Mouse (Mus musculus): ENCODE data around the gene Gm9789. TPM values are rescaled to one million over a fixed set of nuclear protein-coding genes. Genes with fewer than 3 reads are reported as not detected.
"Not testable (repeated sequence)": the region's sequence is repeated elsewhere in the genome, so short reads cannot be mapped to it uniquely, and the experiment has no call there.

Gm9789 gene
- not detected for polyA plus RNA-seq (2021)

DNA sequence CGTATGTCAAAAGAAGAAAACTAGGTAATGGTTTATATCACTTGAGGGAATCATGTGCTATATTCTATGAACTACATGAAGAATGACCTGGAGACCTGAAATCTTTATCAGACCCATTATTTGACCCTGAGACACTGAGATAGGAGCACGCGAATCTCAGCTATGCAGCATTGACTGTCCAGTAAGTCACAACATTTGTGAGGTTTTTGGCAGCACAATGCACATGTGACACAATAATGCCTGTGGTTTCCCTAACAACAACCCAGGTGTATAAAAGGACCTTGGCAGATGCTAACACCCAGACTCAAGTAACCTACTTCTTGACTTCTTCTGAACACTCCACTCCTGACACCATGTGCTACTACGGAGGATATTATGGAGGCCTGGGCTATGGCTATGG is at the start of gene Gm9789:
Gene Gm9789 (plus strand): TSS at position 301 of the 400 bp plus-strand sequence.
- CTCF ChIA-PET: no interaction called here
- H3K27me3 ChIP-seq: no peaks in the 10 kb centered on the region
- POLR2A ChIA-PET: no interaction called here
- DNase-seq (ENCODE audit: low read depth, low spot score) (no peak), ATAC-seq (no peak)
- no peak for TF ChIP-seq CTCF (IDR thresholded peaks at IDR 0.05)
- in situ Hi-C loops (cut with MboI; ENCODE audit: low pct_unique_long_range_greater_than_20kb): no loop called here

DNA sequence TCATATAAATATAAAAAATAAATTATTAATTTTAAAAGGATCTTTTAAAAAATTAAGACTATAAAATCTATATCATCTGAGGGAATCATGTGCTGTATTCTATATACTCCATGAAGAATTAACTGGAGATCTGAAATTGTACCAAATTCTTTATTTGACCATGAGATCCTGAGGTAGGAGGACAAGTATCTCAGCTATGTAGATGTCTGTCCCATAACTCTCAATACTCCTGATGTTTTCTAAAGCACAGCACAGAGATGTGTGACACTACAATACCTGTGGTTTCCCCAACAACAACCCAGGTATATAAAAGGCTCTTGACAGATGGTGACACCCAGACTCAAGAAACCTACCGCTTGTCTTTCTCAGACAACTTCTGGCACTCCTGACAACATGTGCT is 17.2 kb upstream of the Gm9789 start, which contains the start of gene Gm6358:
Gene Gm6358 (plus strand): TSS at position 301 of the 400 bp plus-strand sequence.
- in situ Hi-C loops (cut with MboI; ENCODE audit: low pct_unique_long_range_greater_than_20kb): no loop called here
- ATAC-seq (no peak), DNase-seq (ENCODE audit: low read depth, low spot score) (no peak)
- CTCF ChIA-PET: no interaction called here
- no peaks in the 10 kb centered on the region for H3K27me3 ChIP-seq
- no peak for TF ChIP-seq CTCF (IDR thresholded peaks at IDR 0.05)
- POLR2A ChIA-PET: no interaction called here

DNA sequence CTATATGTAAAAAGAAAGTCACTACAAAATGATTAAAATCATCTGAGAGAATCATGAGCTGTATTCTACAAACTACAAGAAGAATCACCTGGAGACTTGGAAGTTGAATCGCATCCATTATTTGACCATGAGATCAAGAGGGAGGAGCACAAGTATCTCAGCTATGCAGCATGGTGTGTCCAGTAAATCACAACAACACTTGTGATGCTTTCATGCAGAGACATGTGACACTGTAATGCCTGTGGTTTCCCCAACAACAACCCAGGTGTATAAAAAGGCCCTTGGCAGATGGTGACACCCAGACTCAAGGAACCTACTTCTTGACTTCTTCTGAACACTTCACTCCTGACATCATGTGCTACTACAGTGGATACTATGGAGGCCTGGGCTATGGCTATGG is 7.0 kb upstream of the Gm9789 start, which contains the start of gene Gm10061:
Gene Gm10061 (plus strand): TSS at position 301 of the 400 bp plus-strand sequence.
- H3K27me3 ChIP-seq: no peaks in the 10 kb centered on the region
- DNase-seq (ENCODE audit: low read depth, low spot score): no peak
- ChIA-PET POLR2A (no interaction called here), CTCF (no interaction called here)
- ATAC-seq: no peak
- TF ChIP-seq CTCF (IDR thresholded peaks at IDR 0.05): no peak
- in situ Hi-C loops (cut with MboI; ENCODE audit: low pct_unique_long_range_greater_than_20kb): no loop called here

DNA sequence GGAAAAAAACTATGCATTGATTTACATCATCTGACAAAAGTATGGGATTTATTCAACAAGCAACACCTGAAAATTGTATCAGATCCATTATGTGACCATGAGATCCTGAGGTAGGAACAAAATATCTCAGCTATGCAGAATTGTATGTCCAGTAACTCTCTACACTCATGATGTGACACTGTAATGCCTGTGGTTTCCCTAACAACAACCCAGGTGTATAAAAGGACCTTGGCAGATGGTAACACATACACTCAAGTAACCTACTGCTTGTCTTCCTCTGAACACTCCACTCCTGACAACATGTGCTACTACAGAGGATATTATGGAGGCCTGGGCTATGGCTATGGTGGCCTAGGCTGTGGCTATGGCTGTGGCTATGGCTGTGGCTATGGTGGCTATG is 11.4 kb downstream of the Gm9789 start, which contains the start of gene Gm7735:
Gene Gm7735 (plus strand): TSS at position 301 of the 400 bp plus-strand sequence.
- CTCF ChIA-PET; in situ Hi-C loops (cut with MboI; ENCODE audit: low pct_unique_long_range_greater_than_20kb): not testable (repeated sequence)

DNA sequence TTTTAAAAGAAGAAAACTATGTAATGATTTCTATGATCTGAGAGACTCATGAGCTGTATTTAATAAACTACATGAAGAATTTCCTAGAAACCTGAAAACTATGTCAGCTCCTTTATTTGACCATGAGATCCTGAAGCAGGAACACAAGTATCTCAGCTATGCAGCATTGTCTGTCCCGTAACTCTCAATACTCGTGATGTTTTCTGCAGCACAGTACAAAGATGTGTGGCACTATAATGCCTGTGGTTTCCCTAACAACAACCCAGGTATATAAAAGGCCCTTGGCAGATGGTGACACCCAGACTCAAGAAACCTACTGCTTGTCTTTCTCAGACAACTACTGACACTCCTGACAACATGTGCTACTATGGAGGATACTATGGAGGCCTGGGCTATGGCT is 16.7 kb downstream of the Gm9789 start, which contains the start of gene 1110057P08Rik:
Gene 1110057P08Rik (plus strand): TSS at position 301 of the 400 bp plus-strand sequence.
- ATAC-seq (no peak), DNase-seq (ENCODE audit: low read depth, low spot score) (no peak)
- ChIA-PET POLR2A (interaction anchor here (0.7 kb wide), 1 partner anchor 682 kb away, joined by 3 read pairs; no protein-coding TSS in a partner anchor), CTCF (interaction anchor here (1.0 kb wide), 1 partner anchor 14 kb away, joined by 4 read pairs; no protein-coding TSS in a partner anchor)
- no peaks in the 10 kb centered on the region for H3K27me3 ChIP-seq
- in situ Hi-C loops (cut with MboI; ENCODE audit: low pct_unique_long_range_greater_than_20kb): no loop called here
- TF ChIP-seq CTCF (IDR thresholded peaks at IDR 0.05): no peak

More for the DNA sequence above, 11.4 kb downstream of the Gm9789 start, which contains the start of gene Gm7735:
- not testable (repeated sequence) for DNase-seq (ENCODE audit: low read depth, low spot score); ATAC-seq; H3K27me3 ChIP-seq
- POLR2A ChIA-PET: interaction anchor here (0.6 kb wide), 1 partner anchor 192 kb away, joined by 5 read pairs; no protein-coding TSS in a partner anchor

DNA sequence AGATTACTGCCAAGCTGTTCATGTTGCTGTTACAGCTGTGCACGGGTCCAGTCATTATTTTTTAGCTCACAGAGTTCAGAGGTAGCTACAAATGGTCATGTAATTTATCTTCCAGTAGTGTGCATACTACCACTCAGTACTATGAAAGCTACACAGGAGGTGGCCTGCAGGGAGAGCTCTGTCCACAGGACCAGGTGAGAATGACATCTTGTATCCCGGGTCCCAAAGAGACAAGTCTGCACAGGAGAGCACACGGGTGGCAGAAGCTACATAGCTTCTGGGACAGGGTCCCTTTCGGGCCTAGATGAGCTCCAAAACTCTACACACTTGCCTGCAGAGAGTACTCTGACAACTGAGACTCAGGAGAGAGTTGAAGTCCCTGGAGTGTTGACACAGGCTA is 30.9 kb downstream of the Gm9789 start:
- TF ChIP-seq CTCF (IDR thresholded peaks at IDR 0.05): peak; percentile 10
- ChIA-PET POLR2A (no interaction called here), CTCF (interaction anchor here (1.4 to 1.6 kb wide), 2 partner anchors 14 to 17 kb away, joined by 4 read pairs; partner anchors contain the start of genes 1110057P08Rik and Krtap20-2)
- H3K27me3 ChIP-seq: no peaks in the 10 kb centered on the region
- DNase-seq (ENCODE audit: low read depth, low spot score) (no peak), ATAC-seq (no peak)
- in situ Hi-C loops (cut with MboI; ENCODE audit: low pct_unique_long_range_greater_than_20kb): no loop called here

DNA sequence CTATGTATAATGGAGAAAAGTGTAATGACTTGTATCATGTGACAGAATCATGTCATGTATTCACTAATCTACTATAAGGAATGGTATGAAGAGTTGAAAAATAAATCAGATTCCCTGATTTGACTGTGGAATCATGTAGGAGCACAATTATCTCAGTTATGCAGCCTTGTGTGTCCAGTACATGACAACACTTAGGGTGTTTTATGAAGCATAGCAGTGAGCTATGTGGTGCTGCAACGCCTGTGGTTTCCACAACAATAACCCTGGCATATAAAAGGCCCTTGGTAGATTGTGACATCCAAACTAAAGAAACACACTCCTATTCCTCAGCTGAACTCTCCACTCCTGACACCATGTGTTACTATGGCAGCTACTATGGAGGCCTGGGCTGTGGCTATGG is 47.8 kb downstream of the Gm9789 start, which contains the start of gene Krtap20-2:
Gene Krtap20-2 (plus strand): TSS at position 301 of the 400 bp plus-strand sequence.
- H3K27me3 ChIP-seq: no peaks in the 10 kb centered on the region
- in situ Hi-C loops (cut with MboI; ENCODE audit: low pct_unique_long_range_greater_than_20kb): no loop called here
- no peak for TF ChIP-seq CTCF (IDR thresholded peaks at IDR 0.05)
- DNase-seq (ENCODE audit: low read depth, low spot score) (no peak), ATAC-seq (no peak)
- CTCF ChIA-PET: interaction anchor here (0.9 kb wide), 1 partner anchor 17 kb away, joined by 4 read pairs; no protein-coding TSS in a partner anchor
- POLR2A ChIA-PET: no interaction called here

Other genes starting within 250 kb of the Gm9789 start
- gene Krtap19-9b, start 225.7 kb upstream of the Gm9789 start, polyA plus RNA-seq (2021): not detected
- gene Krtap16-3, start 195.1 kb upstream of the Gm9789 start, polyA plus RNA-seq (2021): not detected
- not detected for gene Krtap22-2, start 147.2 kb upstream of the Gm9789 start, polyA plus RNA-seq (2021)
- not detected for gene Gm10229, start 142.7 kb upstream of the Gm9789 start, polyA plus RNA-seq (2021)
- gene Krtap6-1, start 126.3 kb upstream of the Gm9789 start, polyA plus RNA-seq (2021): not detected
- gene Gm10228, start 116.5 kb upstream of the Gm9789 start, polyA plus RNA-seq (2021): not detected
- not detected for gene Krtap6-5, start 110.1 kb upstream of the Gm9789 start, polyA plus RNA-seq (2021)
- gene 1110025L11Rik, start 94.0 kb upstream of the Gm9789 start, polyA plus RNA-seq (2021): not detected
- not detected for gene Krtap6-3, start 73.9 kb upstream of the Gm9789 start, polyA plus RNA-seq (2021)
- gene Gm6358, start 17.1 kb upstream of the Gm9789 start, polyA plus RNA-seq (2021): not detected
- gene Gm10061, start 6.9 kb upstream of the Gm9789 start, polyA plus RNA-seq (2021): not detected
- gene Gm7735, start 11.5 kb downstream of the Gm9789 start, polyA plus RNA-seq (2021): not detected
- not detected for gene 1110057P08Rik, start 16.8 kb downstream of the Gm9789 start, polyA plus RNA-seq (2021)
- gene Krtap20-2, start 47.9 kb downstream of the Gm9789 start, polyA plus RNA-seq (2021): not detected
- gene Krtap21-1, start 245.9 kb downstream of the Gm9789 start, polyA plus RNA-seq (2021): not detected

Data from Patski (cell line).